Mouse (Mus musculus) ovary, postnatal 36 days (tissue): ENCODE results near the gene Gja8.

Source experiments
- DNase-seq: peaks from one replicate; pipeline ENCODE4 v3.0.0; 2022; ENCODE audit warnings: low spot score, mixed read lengths

The Gja8 gene

DNA sequence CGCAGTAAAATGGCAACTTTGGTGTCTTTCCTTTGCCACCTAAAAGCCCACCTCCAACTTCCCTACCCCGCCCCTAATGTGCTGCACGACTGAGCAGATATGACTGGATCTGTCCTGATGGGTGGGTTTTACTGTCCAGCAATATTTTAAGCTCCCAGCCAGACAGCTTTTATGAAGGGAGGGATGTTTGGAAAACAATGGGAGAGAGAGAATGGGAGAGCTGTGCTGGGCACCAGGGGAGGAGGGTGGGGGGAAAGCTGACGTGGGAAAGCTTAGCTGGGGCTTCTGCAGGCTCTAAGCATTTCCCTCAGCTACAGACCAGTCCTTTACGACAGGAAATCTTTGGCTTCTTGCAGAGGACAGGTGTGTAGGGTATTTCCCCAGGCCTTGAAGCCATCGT lies at the start of gene Gja8:
Gene Gja8, minus strand, starts transcription at position 101 of the 400 bp plus-strand sequence.
- DNase-seq: no peak

GRCm38 (mm10) chr3:96974467-96974866 lies 48.6 kb upstream of the Gja8 start:
- DNase-seq: no peak

- DNase-seq: no peak
Observed at GRCm38 (mm10) chr3:96970986-96971385, 45.2 kb upstream of the Gja8 start.

DNA sequence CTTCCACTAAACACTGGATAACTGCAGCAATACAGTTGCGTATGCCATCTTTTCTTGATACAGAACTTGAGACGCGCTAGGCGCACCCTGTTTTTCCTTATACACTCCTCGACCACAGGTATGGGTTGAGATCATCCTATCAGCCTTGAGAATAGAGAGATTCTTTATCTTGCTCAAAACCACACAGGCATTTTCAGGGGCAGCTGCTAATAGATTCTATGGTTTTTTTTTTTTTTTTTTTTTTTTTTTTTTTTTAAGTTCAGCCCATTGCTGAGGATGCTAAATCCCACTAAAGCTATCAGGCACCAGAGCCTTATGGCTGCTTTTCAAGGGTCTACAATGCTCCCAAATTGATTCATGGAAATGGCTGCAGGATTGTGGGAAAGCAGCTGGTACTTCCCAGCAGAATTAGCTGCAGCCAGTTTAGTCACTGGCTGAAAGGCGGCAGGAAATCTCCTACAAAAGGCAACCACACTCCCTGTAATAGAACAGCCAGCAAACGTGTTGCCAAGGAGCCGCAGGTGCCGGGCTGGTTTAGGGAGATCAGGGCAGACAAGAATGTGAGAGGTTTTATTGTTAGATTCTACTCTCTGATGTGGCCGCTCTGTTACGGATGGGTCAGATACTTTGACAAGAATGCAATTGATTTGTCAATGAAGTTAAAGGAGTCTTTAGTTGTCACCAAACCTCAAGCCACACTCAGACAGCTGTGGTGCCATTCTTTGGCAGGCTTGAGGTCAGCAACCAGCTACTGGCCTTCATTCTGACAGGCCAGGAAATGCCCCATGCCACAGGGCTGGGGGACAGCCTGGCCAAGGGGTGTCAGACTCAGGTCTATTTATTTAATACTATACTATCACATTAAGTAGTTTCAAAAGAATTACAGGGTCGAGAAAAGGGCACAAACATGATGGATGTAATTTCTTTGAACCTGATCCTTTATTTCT lies 37.5 kb upstream of the Gja8 start:
- no peak for DNase-seq

- no peak for DNase-seq
Observed at GRCm38 (mm10) chr3:96960597-96960996, 34.8 kb upstream of the Gja8 start.

- DNase-seq: no peak
Observed at GRCm38 (mm10) chr3:96953489-96954233, 27.8 kb upstream of the Gja8 start.

DNA sequence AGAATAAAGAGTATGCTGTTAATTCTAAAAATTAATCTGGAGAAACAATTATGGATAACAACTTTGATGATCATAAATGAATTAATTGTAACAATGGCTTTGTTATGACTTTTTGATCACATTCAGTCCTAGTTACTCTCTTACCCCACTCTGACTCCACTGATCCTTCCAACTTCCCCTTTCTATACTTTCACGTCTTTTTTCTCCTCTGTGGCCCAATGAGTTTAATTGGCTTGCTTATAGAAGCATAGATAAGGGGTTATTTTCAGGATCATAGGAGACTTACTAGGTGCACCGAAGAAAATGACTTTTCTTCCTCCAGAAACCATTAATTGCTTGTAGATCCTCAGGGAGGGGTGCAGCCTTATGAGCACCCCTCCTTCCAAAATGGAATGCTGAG lies 16.9 kb upstream of the Gja8 start:
- DNase-seq: no peak

- DNase-seq: peak; percentile 80
Observed at GRCm38 (mm10) chr3:96938738-96939137, 12.9 kb upstream of the Gja8 start.

GRCm38 (mm10) chr3:96937606-96938005 lies 11.8 kb upstream of the Gja8 start:
- no peak for DNase-seq

GRCm38 (mm10) chr3:96936241-96936640 lies 10.4 kb upstream of the Gja8 start:
- DNase-seq: no peak

DNA sequence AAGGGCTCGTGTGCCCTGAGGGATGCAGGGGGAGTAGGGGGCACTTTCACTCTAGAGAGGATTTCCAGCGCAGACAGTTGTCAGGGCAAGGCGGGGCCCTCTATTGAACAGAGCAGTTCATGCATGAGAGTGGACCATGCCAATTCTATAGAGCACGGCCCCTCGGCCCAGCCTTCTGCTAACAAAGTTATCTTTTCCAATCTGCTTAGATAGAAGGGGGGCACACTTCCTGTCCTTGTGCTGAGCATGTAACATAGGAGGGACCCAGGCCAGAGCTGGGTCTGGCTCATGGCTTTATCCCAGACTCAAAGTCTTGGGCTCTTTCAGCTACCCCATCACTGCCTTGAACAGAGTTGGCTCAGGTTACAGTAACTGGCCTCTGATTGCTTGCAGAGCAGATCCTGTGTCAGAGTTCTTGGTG lies 5.5 kb upstream of the Gja8 start:
- DNase-seq: no peak

GRCm38 (mm10) chr3:96924631-96925030 lies 1.2 kb downstream of the Gja8 start:
- DNase-seq: no peak

DNA sequence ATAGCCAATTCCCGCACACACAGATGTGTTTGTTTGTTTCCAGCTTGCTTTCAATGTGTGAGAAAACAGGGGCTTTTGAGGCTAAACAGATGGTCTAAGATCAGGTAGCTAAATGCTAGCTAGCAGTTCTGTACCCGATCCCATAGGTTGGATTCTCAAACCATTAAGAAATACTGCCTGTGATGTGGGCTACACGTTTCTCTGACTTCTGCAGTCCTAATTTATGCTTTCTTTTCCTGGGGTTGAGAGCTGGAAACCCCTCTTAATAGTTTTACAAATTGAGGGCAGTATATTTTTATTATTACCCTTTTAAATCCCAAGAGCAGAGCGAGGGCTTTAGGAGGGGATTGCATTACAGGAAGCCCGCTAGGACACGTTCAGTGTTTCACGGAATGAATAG lies 4.8 kb downstream of the Gja8 start:
- DNase-seq: no peak

DNA sequence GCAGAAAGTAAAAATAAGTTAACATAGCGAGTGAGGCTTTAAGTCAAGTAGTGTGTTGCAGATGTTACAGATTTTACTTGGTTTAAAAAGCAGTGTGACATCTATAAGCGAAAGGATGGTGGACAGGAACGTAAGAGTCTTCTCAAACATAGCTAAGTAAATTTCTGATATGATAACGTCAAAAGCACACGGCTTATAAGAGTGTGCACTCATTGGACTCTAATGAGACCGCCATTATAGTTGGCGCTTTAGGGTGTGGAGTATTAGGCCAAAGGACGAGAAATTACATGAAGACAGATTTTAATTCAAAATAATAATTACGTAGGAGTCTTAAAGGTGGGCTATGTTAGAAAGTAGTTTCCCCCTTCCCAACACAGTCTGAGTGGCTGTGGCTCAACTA lies 20.2 kb downstream of the Gja8 start:
- no peak for DNase-seq

GRCm38 (mm10) chr3:96904851-96905541 lies 20.8 kb downstream of the Gja8 start, which contains the start of gene Gpr89:
Gene Gpr89, minus strand, starts transcription at chr3:96905346.
- peak; percentile 93 for DNase-seq

DNA sequence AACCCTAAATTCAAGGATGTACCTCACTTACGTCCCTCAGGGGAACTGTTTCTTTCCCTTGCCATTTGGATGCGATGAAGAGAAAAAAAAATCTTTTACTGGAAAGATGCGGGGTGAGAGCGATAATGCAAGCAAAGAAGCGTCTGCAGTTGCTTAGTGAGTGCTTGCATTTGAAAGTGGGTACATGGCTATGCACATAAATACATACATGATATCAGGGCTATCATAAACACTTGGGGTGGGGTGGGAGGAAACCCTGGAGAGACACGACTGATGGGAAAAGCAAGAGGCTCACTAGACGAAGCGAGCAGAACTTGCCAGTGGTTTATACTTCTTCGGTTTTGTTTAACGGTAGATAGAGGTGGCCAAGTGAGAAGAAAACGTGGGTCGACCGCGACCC lies 21.4 kb downstream of the Gja8 start, which contains the start of gene Gja5:
Gene Gja5, plus strand, starts transcription at position 301 of the 400 bp plus-strand sequence.
- DNase-seq: no peak

DNA sequence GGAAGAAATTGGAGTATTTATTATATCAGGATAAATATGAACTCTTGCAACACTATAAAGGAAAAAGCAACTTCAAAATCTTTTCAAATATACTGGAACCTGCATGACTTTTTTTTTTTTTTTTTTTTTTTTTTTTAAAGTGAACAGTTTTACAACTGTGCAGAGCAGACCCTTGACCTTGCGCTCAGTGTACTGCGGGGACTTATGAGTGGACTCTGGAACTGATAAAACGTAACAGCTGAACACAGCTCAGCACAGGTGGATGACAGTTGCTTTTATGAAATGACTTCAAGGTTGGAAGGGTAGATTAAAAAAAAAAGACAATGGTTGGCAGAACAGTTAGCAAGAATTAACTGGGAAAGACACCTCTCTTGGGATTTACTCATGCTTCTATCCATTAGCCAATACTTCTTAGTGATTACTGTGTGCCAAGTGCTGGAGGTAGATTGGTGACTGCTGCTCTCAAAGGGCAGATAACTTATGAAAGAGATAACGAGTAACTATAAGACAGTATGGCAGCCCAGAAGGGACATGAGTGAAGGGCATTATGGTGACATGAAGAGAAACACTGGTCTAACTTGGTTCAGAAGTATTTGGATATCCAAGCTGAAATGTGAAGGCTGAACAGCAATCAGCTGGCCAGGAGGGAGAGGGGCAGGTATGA lies 23.4 kb downstream of the Gja8 start:
- no peak for DNase-seq

GRCm38 (mm10) chr3:96883690-96884089 lies 42.1 kb downstream of the Gja8 start:
- DNase-seq: no peak

- no peak for DNase-seq
Observed at GRCm38 (mm10) chr3:96882061-96882849, 43.6 kb downstream of the Gja8 start.

- DNase-seq: no peak
Observed at GRCm38 (mm10) chr3:96881557-96881956, 44.3 kb downstream of the Gja8 start.

GRCm38 (mm10) chr3:96880385-96880784 lies 45.4 kb downstream of the Gja8 start:
- no peak for DNase-seq
